Mouse (Mus musculus) kidney, postnatal 0 days (tissue): ENCODE data around the gene Alyref2. TPM values are rescaled to one million over a fixed set of nuclear protein-coding genes. Genes with fewer than 3 reads are reported as not detected.

Source experiments
- ATAC-seq: fragments of 200-750 bp; cut with Nextera tagmentation; replicated peaks from 2 replicates; pipeline ENCODE4 v1.8.0; 2017; ENCODE audit warnings: low read depth, moderate number of reproducible peaks, moderate TSS enrichment, moderate library complexity; ENCODE audit not compliant: low FRiP score
- DNase-seq: peaks from one replicate; pipeline ENCODE4 v3.0.0-alpha.2; 2016; ENCODE audit warnings: low spot score
- H3K27ac ChIP-seq: fragments of 300-500 bp; sonication (generic); 2 replicates; pipeline ENCODE4 v1.5.1; 2014; ENCODE audit warnings: mild to moderate bottlenecking
- H3K27me3 ChIP-seq: fragments of 300-500 bp; sonication (generic); 2 replicates; pipeline ENCODE4 v1.6.1; 2014; ENCODE audit warnings: low read length, mixed read lengths; ENCODE audit not compliant: insufficient read depth
- H3K36me3 ChIP-seq: fragments of 300-500 bp; sonication (generic); 2 replicates; pipeline ENCODE4 v1.6.1; 2014; ENCODE audit warnings: low read length, mixed read lengths; ENCODE audit not compliant: insufficient read depth
- H3K4me1 ChIP-seq: fragments of 300-500 bp; sonication (generic); replicated peaks from 2 replicates; pipeline ENCODE4 v1.6.1; 2014; ENCODE audit warnings: antibody characterized with exemption, low read length, mixed read lengths; ENCODE audit not compliant: insufficient read depth
- H3K4me2 ChIP-seq: fragments of 300-500 bp; sonication (generic); 2 replicates; pipeline ENCODE4 v1.6.1; 2014; ENCODE audit warnings: mild to moderate bottlenecking, low read length, moderate library complexity, mixed read lengths
- H3K4me3 ChIP-seq: fragments of 300-500 bp; sonication (generic); replicated peaks from 2 replicates; pipeline ENCODE4 v1.5.1; 2014; ENCODE audit warnings: low read depth, low read length
- H3K9ac ChIP-seq: fragments of 300-500 bp; sonication (generic); 2 replicates; pipeline ENCODE4 v1.6.1; 2014; ENCODE audit warnings: low read depth, low read length
- H3K9me3 ChIP-seq: fragments of 300-500 bp; sonication (generic); replicated peaks from 2 replicates; pipeline ENCODE4 v1.6.1; 2016; ENCODE audit warnings: low read length, inconsistent platforms, mixed read lengths
- CTCF ChIP-seq: IDR thresholded peaks from 2 replicates; pipeline ENCODE4 v1.5.1; 2016; ENCODE audit warnings: antibody characterized with exemption, low read depth, mild to moderate bottlenecking, moderate library complexity
- WGBS: fragments of 180-500 bp; shearing (Covaris S2); extraction: QIAGEN DNeasy Blood & Tissue Kit; methylation state at CpG from one replicate; pipeline ENCODE4 v1.1.7; 2014; 5-methylcytosine and 5-hydroxymethylcytosine counted together
- polyA plus RNA-seq: library from polyadenylated mRNA; unstranded; fragments of >200 nt; fragmentation: Nextera tagmentation; extraction: Ambion mirVana; gene quantifications from 2 replicates; pipeline ENCODE4 v1.2.1, GENCODE M21; 2015

Gene Alyref2
- polyA plus RNA-seq, 1 experiment from 2014 or later: 14.8 TPM

DNA sequence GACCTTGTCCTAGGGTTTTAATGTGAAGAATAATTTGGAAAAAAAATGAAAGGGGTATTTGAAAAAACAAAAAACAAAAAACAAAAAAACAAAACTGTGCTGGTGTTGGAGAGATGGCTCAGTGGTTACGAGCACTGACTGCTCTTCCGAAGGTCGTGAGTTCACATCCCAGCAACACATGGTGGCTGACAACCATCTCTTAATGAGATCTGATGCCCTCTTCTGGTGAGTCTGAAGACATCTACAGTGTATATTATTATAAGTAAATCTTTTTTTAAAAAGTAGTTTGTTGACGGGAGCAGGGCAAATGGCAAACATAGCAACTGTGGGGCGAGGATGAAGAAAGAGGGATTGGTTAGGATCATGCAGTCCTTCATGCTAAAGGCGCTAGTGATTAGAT, 7.9 kb upstream of the Alyref2 start:
- H3K27me3 ChIP-seq: no peaks in the 10 kb centered on the region
- H3K4me3 ChIP-seq: no peak overlapping the region
- H3K36me3 ChIP-seq: no peaks in the 10 kb centered on the region
- H3K9ac ChIP-seq: no peak overlapping the region
- peaks cover 4% of the 10 kb centered on the region for H3K9me3 ChIP-seq
- DNase-seq (no peak), ATAC-seq (no peak)
- H3K4me2 ChIP-seq: no peak overlapping the region
- H3K27ac ChIP-seq: no peak overlapping the region
- no peak for TF ChIP-seq CTCF
- no peaks in the 10 kb centered on the region for H3K4me1 ChIP-seq
- 87% methylated on average over 6 of the region's 6 CpGs for WGBS

- H3K27me3 ChIP-seq: no peaks in the 10 kb centered on the region
- no peak overlapping the region for H3K4me2 ChIP-seq
- no peak overlapping the region for H3K9ac ChIP-seq
- no peak for TF ChIP-seq CTCF
- H3K36me3 ChIP-seq: no peaks in the 10 kb centered on the region
- H3K4me3 ChIP-seq: no peak overlapping the region
- no peaks in the 10 kb centered on the region for H3K9me3 ChIP-seq
- 72% methylated on average over 5 of the region's 5 CpGs for WGBS
- no peak overlapping the region for H3K27ac ChIP-seq
- DNase-seq (no peak), ATAC-seq (no peak)
- H3K4me1 ChIP-seq: no peaks in the 10 kb centered on the region
Observed at GRCm38 (mm10) chr1:171499856-171500255, 3.4 kb upstream of the Alyref2 start.

- ATAC-seq: no peak
- Histone ChIP-seq H3K9ac (no peak overlapping the region), H3K27me3 (no peaks in the 10 kb centered on the region), H3K4me2 (no peak overlapping the region), H3K4me3 (no peak overlapping the region), H3K27ac (no peak overlapping the region), H3K9me3 (no peaks in the 10 kb centered on the region), H3K4me1 (no peaks in the 10 kb centered on the region), H3K36me3 (no peaks in the 10 kb centered on the region)
- no peak for DNase-seq
- WGBS: 52% methylated on average over 6 of the region's 6 CpGs
- TF ChIP-seq CTCF: no peak
Observed at GRCm38 (mm10) chr1:171501016-171501610, 2.2 kb upstream of the Alyref2 start.

- H3K4me3 ChIP-seq: no peak overlapping the region
- H3K4me2 ChIP-seq: peak overlapping the region; percentile 74
- ATAC-seq: no peak
- H3K9ac ChIP-seq: peak overlapping the region; percentile 37; the same call in 1 of the 2 replicates
- no peaks in the 10 kb centered on the region for H3K27me3 ChIP-seq
- H3K27ac ChIP-seq: peak overlapping the region; percentile 97
- peak; percentile 78 for DNase-seq
- TF ChIP-seq CTCF: peak; percentile 74
- H3K4me1 ChIP-seq: no peaks in the 10 kb centered on the region
- no peaks in the 10 kb centered on the region for H3K36me3 ChIP-seq
- WGBS: 5% methylated on average over 5 of the region's 5 CpGs
- no peaks in the 10 kb centered on the region for H3K9me3 ChIP-seq
Observed at GRCm38 (mm10) chr1:171501636-171502080, 1.6 kb upstream of the Alyref2 start.

DNA sequence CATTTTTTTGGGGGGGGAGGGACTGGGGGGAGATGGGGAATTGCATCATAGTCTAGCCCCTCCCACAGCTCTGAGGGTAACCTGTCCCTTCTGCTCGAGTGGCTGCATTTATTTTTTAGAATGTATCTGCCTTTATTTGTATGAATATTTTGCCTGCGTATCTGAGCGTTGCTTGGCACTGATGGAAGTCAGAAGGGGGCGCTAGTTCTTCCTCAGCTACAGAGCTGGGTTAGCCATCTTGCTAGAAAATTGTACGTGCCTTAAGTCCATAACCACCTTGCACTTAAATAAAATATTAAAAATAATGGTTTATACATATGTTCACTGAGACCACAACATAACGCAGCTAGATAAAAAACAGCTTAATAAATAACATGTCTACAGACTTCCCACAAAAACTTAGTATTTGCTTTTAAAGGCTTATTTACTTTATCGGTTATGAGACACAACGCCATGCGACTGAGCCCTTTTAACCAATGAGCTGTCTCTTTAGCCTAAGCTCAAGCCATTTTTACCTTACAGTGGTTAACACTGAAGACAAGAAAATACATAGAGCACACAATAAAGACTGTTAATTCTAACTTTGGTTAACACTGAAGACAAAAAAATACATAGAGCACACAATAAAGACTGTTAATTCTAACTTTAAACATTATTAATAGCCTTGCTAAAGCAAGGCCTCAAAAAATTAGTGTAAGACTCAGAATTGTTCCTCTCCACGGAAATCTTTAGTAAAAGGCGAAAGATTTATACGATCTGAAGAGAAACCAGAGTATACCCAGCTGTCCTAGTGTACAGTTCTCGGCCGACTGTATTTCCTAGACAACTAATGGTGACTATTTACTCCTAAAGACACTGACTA, 659 bp upstream of the Alyref2 start:
- DNase-seq (peak; percentile 91), ATAC-seq (peak; percentile 84)
- peak; percentile 69 for TF ChIP-seq CTCF
- Histone ChIP-seq H3K9me3 (no peaks in the 10 kb centered on the region), H3K4me3 (peak overlapping the region; percentile 56; the same call in 1 of the 2 replicates), H3K36me3 (no peaks in the 10 kb centered on the region), H3K4me2 (peak overlapping the region; percentile 74), H3K9ac (no peak overlapping the region), H3K4me1 (no peaks in the 10 kb centered on the region), H3K27ac (peak overlapping the region; percentile 97), H3K27me3 (no peaks in the 10 kb centered on the region)
- WGBS: 2% methylated on average over 14 of the region's 14 CpGs

DNA sequence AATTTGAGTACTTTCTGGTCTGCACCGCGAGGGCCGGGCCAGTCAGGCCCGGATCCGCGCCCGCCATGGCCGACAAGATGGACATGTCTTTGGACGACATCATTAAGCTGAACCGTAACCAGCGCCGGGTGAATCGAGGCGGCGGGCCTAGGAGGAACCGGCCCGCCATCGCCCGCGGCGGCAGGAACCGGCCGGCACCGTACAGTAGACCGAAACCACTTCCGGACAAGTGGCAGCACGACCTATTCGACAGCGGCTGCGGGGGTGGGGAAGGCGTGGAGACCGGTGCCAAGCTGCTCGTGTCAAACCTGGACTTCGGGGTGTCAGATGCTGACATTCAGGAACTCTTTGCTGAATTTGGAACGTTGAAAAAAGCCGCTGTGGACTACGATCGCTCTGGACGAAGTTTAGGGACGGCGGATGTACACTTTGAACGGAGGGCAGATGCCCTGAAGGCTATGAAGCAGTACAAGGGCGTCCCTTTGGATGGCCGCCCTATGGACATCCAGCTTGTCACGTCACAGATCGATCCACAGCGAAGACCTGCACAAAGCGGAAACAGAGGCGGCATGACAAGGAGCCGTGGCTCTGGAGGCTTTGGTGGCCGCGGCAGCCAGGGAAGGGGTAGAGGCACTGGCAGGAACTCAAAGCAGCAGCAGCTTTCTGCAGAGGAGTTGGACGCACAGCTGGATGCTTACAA, 464 bp downstream of the Alyref2 start:
- TF ChIP-seq CTCF: no peak
- H3K4me2 ChIP-seq: peak overlapping the region; percentile 74
- no peaks in the 10 kb centered on the region for H3K4me1 ChIP-seq
- H3K9me3 ChIP-seq: no peaks in the 10 kb centered on the region
- under 1% methylated on average over 53 of the region's 53 CpGs for WGBS
- peak overlapping the region; percentile 77 for H3K9ac ChIP-seq
- H3K27ac ChIP-seq: peak overlapping the region; percentile 97
- ATAC-seq (peak; percentile 27), DNase-seq (peak; percentile 66)
- H3K27me3 ChIP-seq: no peaks in the 10 kb centered on the region
- H3K36me3 ChIP-seq: no peaks in the 10 kb centered on the region
- peak overlapping the region; percentile 56 for H3K4me3 ChIP-seq
